Mouse (Mus musculus): ENCODE measurements around the gene Ncmap.

The Ncmap gene

GRCm38 (mm10) chr4:135397991-135398390 is at the start of gene Ncmap:
Ncmap (minus strand) TSS chr4:135398227.
- DNase-seq (ENCODE audit: extremely low spot score): peak; percentile 12

- DNase-seq (ENCODE audit: extremely low spot score): no peak
Measured at GRCm38 (mm10) chr4:135442473-135442872, 44.4 kb upstream of the Ncmap start.

- peak; percentile 55 for DNase-seq (ENCODE audit: extremely low spot score)
Measured at GRCm38 (mm10) chr4:135439904-135440522, 42.0 kb upstream of the Ncmap start.

- peak; percentile 83 for DNase-seq (ENCODE audit: extremely low spot score)
Measured at GRCm38 (mm10) chr4:135439188-135439647, 41.2 kb upstream of the Ncmap start.

GRCm38 (mm10) chr4:135437924-135438323 is 39.9 kb upstream of the Ncmap start:
- DNase-seq (ENCODE audit: extremely low spot score): no peak

- peak; percentile 31 for DNase-seq (ENCODE audit: extremely low spot score)
Measured at GRCm38 (mm10) chr4:135436291-135436690, 38.3 kb upstream of the Ncmap start.

GRCm38 (mm10) chr4:135434395-135434789 is 36.4 kb upstream of the Ncmap start:
- DNase-seq (ENCODE audit: extremely low spot score): peak; percentile 12

- DNase-seq (ENCODE audit: extremely low spot score): peak; percentile 90
Measured at GRCm38 (mm10) chr4:135433443-135434394, 35.7 kb upstream of the Ncmap start, which contains the start of gene Rcan3. Rcan3 (minus strand) TSS chr4:135433853.

- DNase-seq (ENCODE audit: extremely low spot score): no peak
Measured at GRCm38 (mm10) chr4:135433086-135433442, 35.0 kb upstream of the Ncmap start.

GRCm38 (mm10) chr4:135429990-135430760 is 32.1 kb upstream of the Ncmap start:
- DNase-seq (ENCODE audit: extremely low spot score): no peak

GRCm38 (mm10) chr4:135429383-135429782 is 31.4 kb upstream of the Ncmap start:
- no peak for DNase-seq (ENCODE audit: extremely low spot score)

- no peak for DNase-seq (ENCODE audit: extremely low spot score)
Measured at GRCm38 (mm10) chr4:135426587-135426986, 28.6 kb upstream of the Ncmap start.

- no peak for DNase-seq (ENCODE audit: extremely low spot score)
Measured at GRCm38 (mm10) chr4:135425625-135426024, 27.6 kb upstream of the Ncmap start.

- DNase-seq (ENCODE audit: extremely low spot score): no peak
Measured at GRCm38 (mm10) chr4:135420961-135421360, 22.9 kb upstream of the Ncmap start.

GRCm38 (mm10) chr4:135420416-135420815 is 22.4 kb upstream of the Ncmap start:
- DNase-seq (ENCODE audit: extremely low spot score): no peak

- DNase-seq (ENCODE audit: extremely low spot score): no peak
Measured at GRCm38 (mm10) chr4:135419996-135420395, 22.0 kb upstream of the Ncmap start.

- DNase-seq (ENCODE audit: extremely low spot score): no peak
Measured at GRCm38 (mm10) chr4:135416367-135416766, 18.3 kb upstream of the Ncmap start.

- no peak for DNase-seq (ENCODE audit: extremely low spot score)
Measured at GRCm38 (mm10) chr4:135413491-135413890, 15.5 kb upstream of the Ncmap start.

- peak; percentile 33 for DNase-seq (ENCODE audit: extremely low spot score)
Measured at GRCm38 (mm10) chr4:135411633-135412032, 13.6 kb upstream of the Ncmap start.

GRCm38 (mm10) chr4:135406180-135406579 is 8.2 kb upstream of the Ncmap start:
- no peak for DNase-seq (ENCODE audit: extremely low spot score)

GRCm38 (mm10) chr4:135404916-135405315 is 6.9 kb upstream of the Ncmap start:
- no peak for DNase-seq (ENCODE audit: extremely low spot score)

- DNase-seq (ENCODE audit: extremely low spot score): no peak
Measured at GRCm38 (mm10) chr4:135404048-135404447, 6.0 kb upstream of the Ncmap start.

All from embryo, embryonic 9.5 days (tissue).